Mouse (Mus musculus) adrenal gland, postnatal 4 days (tissue): ENCODE results near the gene Ddr1. TPM values are rescaled to one million over a fixed set of nuclear protein-coding genes. Genes with fewer than 3 reads are reported as not detected.

ENCODE experiments used
- DNase-seq, 2 experiments: peaks; one replicate each; pipeline ENCODE4 v3.0.0; 2021 to 2022; ENCODE audit warnings: low spot score in 2 of 2, mixed read lengths in 2 of 2
- total RNA-seq, 2 experiments: library from RNA; stranded (reverse); gene quantifications; 2 replicates each; pipeline ENCODE4 v1.2.3; 2021

The Ddr1 gene
- total RNA-seq, 2 experiments from 2014 or later = 55.9 to 65.9 TPM

GRCm38 (mm10) chr17:35638475-35639190 is 65.8 kb downstream of the Ddr1 start:
- no peak for DNase-seq

- no peak for DNase-seq
These were observed 68.1 kb downstream of the Ddr1 start for GRCm38 (mm10) chr17:35636363-35636762.

GRCm38 (mm10) chr17:35635699-35636111 is 68.7 kb downstream of the Ddr1 start:
- no peak for DNase-seq

- DNase-seq = no peak
These were observed 69.2 kb downstream of the Ddr1 start for GRCm38 (mm10) chr17:35635202-35635601.

GRCm38 (mm10) chr17:35633992-35634391 is 70.4 kb downstream of the Ddr1 start:
- no peak for DNase-seq

Other genes starting within 250 kb of the Ddr1 start
- 10 to 100 TPM in 1 of 2 experiments, 1 to 10 TPM in 1; 2.3 to 51.2 TPM for gene H2-Q10, start 234.5 kb downstream of the Ddr1 start, total RNA-seq
- gene Pou5f1, start 198.6 kb downstream of the Ddr1 start, total RNA-seq = under 1 TPM in 1 of 2 experiments, not detected in 1; 0.37 TPM
- 10 to 100 TPM; 31.0 to 34.7 TPM for gene Tcf19, start 187.8 kb downstream of the Ddr1 start, total RNA-seq
- 10 to 100 TPM; 20.0 to 23.5 TPM for gene Cchcr1, start 187.5 kb downstream of the Ddr1 start, total RNA-seq
- gene Psors1c2, start 171.4 kb downstream of the Ddr1 start, total RNA-seq = under 1 TPM in 1 of 2 experiments, not detected in 1; 0.87 TPM
- under 1 TPM; 0.11 to 0.37 TPM for gene Cdsn, start 152.5 kb downstream of the Ddr1 start, total RNA-seq
- not detected for gene 2300002M23Rik, start 137.2 kb downstream of the Ddr1 start, total RNA-seq
- gene Sfta2, start 103.1 kb downstream of the Ddr1 start, total RNA-seq = not detected
- not detected for gene Gm9573, start 78.0 kb downstream of the Ddr1 start, total RNA-seq
- under 1 TPM in 1 of 2 experiments, not detected in 1; 0.11 TPM for gene Mucl3, start 60.9 kb downstream of the Ddr1 start, total RNA-seq
- gene Vars2, start 37.0 kb downstream of the Ddr1 start, total RNA-seq = 10 to 100 TPM; 57.7 to 61.0 TPM
- gene Gtf2h4, start 30.9 kb downstream of the Ddr1 start, total RNA-seq = 10 to 100 TPM; 30.1 to 31.4 TPM
- 10 to 100 TPM; 11.3 to 14.9 TPM for gene Ier3, start 117.1 kb upstream of the Ddr1 start, total RNA-seq
- 10 to 100 TPM; 70.9 to 72.5 TPM for gene Flot1, start 118.6 kb upstream of the Ddr1 start, total RNA-seq
- gene Tubb5, start 133.7 kb upstream of the Ddr1 start, total RNA-seq = 100 to 1,000 TPM; 553 to 648 TPM
- gene Mdc1, start 136.9 kb upstream of the Ddr1 start, total RNA-seq = 10 to 100 TPM; 28.2 to 35.6 TPM
- gene Nrm, start 156.7 kb upstream of the Ddr1 start, total RNA-seq = 10 to 100 TPM; 25.8 to 27.1 TPM
- gene Ppp1r18, start 161.0 kb upstream of the Ddr1 start, total RNA-seq = 10 to 100 TPM; 40.7 to 46.6 TPM
- 10 to 100 TPM; 44.4 to 52.3 TPM for gene Dhx16, start 175.2 kb upstream of the Ddr1 start, total RNA-seq
- 10 to 100 TPM; 34.4 to 34.5 TPM for gene 2310061I04Rik, start 192.8 kb upstream of the Ddr1 start, total RNA-seq
- 10 to 100 TPM; 46.3 to 50.3 TPM for gene Atat1, start 205.5 kb upstream of the Ddr1 start, total RNA-seq
- 10 to 100 TPM; 77.3 to 83.2 TPM for gene Mrps18b, start 211.8 kb upstream of the Ddr1 start, total RNA-seq
- gene Ppp1r10, start 211.8 kb upstream of the Ddr1 start, total RNA-seq = 10 to 100 TPM; 89.8 to 96.6 TPM